Mouse (Mus musculus): ENCODE data around the gene Elovl5.
A peak's percentile ranks its signal among the peaks of the same experiment; 100 is the strongest.

The Elovl5 gene

GRCm38 (mm10) chr9:77928769-77929168 lies 11.6 kb downstream of the Elovl5 start:
- DNase-seq (ENCODE audit: low read depth, low spot score) = no peak

GRCm38 (mm10) chr9:77929296-77929695 lies 12.1 kb downstream of the Elovl5 start:
- DNase-seq (ENCODE audit: low read depth, low spot score) = no peak

- DNase-seq (ENCODE audit: low read depth, low spot score) = no peak
These were observed 13.1 kb downstream of the Elovl5 start for GRCm38 (mm10) chr9:77930036-77930859.

GRCm38 (mm10) chr9:77930860-77931184 lies 13.7 kb downstream of the Elovl5 start:
- no peak for DNase-seq (ENCODE audit: low read depth, low spot score)

GRCm38 (mm10) chr9:77931740-77932139 lies 14.6 kb downstream of the Elovl5 start:
- DNase-seq (ENCODE audit: low read depth, low spot score) = no peak

GRCm38 (mm10) chr9:77935818-77936611 lies 18.9 kb downstream of the Elovl5 start:
- no peak for DNase-seq (ENCODE audit: low read depth, low spot score)

GRCm38 (mm10) chr9:77937875-77938274 lies 20.7 kb downstream of the Elovl5 start:
- DNase-seq (ENCODE audit: low read depth, low spot score) = no peak

- peak; percentile 47 for DNase-seq (ENCODE audit: low read depth, low spot score)
These were observed 21.8 kb downstream of the Elovl5 start for GRCm38 (mm10) chr9:77938761-77939553.

GRCm38 (mm10) chr9:77939554-77939920 lies 22.4 kb downstream of the Elovl5 start:
- no peak for DNase-seq (ENCODE audit: low read depth, low spot score)

GRCm38 (mm10) chr9:77941058-77941457 lies 23.9 kb downstream of the Elovl5 start:
- no peak for DNase-seq (ENCODE audit: low read depth, low spot score)

GRCm38 (mm10) chr9:77941836-77942235 lies 24.7 kb downstream of the Elovl5 start:
- no peak for DNase-seq (ENCODE audit: low read depth, low spot score)

GRCm38 (mm10) chr9:77942411-77942810 lies 25.2 kb downstream of the Elovl5 start:
- DNase-seq (ENCODE audit: low read depth, low spot score) = no peak

- no peak for DNase-seq (ENCODE audit: low read depth, low spot score)
These were observed 26.2 kb downstream of the Elovl5 start for GRCm38 (mm10) chr9:77943316-77943715.

GRCm38 (mm10) chr9:77944195-77944594 lies 27.0 kb downstream of the Elovl5 start:
- DNase-seq (ENCODE audit: low read depth, low spot score) = no peak

GRCm38 (mm10) chr9:77945792-77946666 lies 28.9 kb downstream of the Elovl5 start:
- no peak for DNase-seq (ENCODE audit: low read depth, low spot score)

GRCm38 (mm10) chr9:77948214-77948613 lies 31.1 kb downstream of the Elovl5 start:
- no peak for DNase-seq (ENCODE audit: low read depth, low spot score)

- DNase-seq (ENCODE audit: low read depth, low spot score) = no peak
These were observed 32.6 kb downstream of the Elovl5 start for GRCm38 (mm10) chr9:77949753-77950268.

GRCm38 (mm10) chr9:77950841-77951475 lies 33.8 kb downstream of the Elovl5 start:
- DNase-seq (ENCODE audit: low read depth, low spot score) = no peak

- no peak for DNase-seq (ENCODE audit: low read depth, low spot score)
These were observed 34.8 kb downstream of the Elovl5 start for GRCm38 (mm10) chr9:77951971-77952370.

- no peak for DNase-seq (ENCODE audit: low read depth, low spot score)
These were observed 35.9 kb downstream of the Elovl5 start for GRCm38 (mm10) chr9:77953053-77953452.
